Mouse (Mus musculus) lung, postnatal 0 days (tissue): ENCODE measurements around the gene Pidd1.

Experiments used
- CTCF ChIP-seq: IDR thresholded peaks from 2 replicates; pipeline ENCODE4 v1.5.1; 2016; ENCODE audit warnings: antibody characterized with exemption, mild to moderate bottlenecking
- EP300 ChIP-seq: IDR thresholded peaks from 2 replicates; pipeline ENCODE4 v1.6.1; 2016; ENCODE audit warnings: antibody characterized with exemption, mild to moderate bottlenecking, control low read depth

DNA sequence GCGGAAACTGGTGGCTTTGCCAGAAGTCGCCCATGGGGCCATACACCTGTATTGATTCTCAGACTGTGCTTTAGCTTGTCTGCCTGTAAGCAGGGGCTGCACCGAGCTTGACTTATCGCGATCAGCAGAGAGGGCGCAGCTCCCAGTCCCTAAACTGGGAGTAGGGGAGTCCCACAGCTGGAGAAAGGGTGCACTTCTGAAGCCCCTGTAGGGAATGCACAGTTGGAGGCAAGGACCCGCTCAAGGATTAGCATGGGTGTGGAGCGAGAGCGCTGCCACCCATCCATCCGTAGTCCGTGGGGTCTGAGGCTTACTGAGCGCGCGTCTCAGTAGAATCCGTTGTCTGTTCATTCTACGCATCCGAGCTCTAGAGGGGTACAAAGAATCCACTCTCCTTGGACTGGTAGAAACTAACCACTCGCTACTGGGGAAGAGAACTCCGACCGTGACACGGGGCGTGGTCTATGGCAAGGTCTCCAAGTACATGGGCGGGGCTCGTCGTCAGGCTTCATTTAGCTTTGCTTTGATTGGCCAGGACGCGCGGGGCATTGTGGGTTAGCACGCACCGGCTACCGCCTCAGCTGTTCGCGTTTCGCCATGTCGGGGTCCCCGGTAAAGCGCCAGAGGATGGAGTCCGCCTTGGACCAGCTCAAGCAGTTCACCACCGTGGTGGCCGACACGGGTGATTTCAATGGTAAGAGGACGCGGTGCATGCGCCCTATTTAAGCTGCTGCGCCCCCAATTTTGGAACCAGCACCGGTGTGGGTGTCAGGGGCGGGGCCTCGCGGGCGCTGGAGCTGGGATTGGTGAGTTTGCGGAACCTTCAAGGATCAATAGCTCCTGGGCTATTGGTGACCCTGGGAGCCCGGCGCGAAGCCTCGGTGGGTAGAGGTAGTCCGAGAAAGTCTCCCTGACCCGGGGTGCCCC lies 51.9 kb downstream of the Pidd1 start, which contains the start of gene Taldo1:
- no peak for TF ChIP-seq CTCF
- no peak for TF ChIP-seq EP300
